Mouse (Mus musculus) urinary bladder, postnatal 10 days (tissue): ENCODE measurements around the gene Mapk1ip1.

Source experiments
- DNase-seq: peaks from one replicate; pipeline ENCODE4 v3.0.0; 2022; ENCODE audit warnings: low spot score

Mapk1ip1 gene

DNA sequence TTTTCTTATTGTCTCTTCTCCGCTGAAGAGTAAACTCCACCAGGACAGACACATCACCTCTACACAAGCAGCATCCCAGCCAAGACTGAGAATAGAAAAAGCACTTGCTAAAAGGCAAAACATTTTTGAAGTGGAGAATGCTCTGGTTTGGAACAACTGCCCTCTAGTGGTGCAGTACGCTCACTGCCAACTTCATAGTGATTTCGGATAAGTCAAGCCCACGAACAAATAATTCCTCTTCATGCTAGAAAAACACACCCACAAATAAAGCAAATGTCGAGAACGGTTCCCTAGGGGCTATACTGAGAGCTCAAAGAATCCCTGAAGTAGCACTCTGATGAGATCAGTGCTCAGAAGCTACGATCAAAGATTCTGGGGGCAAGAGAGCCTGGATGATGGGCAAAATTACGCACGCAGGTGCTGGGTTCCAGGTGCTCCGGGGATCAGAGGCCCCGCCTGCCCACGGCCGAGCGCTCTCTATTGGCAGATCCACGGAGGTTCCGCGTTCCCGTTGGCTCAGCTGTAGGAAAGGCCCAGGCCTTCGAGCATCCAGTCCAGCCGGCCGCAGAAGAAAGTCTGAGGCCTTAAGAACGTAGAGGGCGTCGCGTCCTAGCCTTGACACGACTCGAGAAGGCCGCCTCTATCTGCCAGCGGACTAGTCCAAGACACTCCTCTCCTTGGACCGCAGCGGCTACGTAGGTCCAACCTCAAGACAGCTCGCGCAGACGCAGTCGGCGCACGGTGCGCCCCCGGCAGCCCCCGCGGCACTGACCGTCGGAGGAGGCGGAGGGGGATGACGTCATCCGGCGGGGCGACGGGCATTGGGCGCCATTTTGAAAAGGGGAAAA, at the start of gene Mapk1ip1, which contains the start of gene Ppp2r2d:
TSS of gene Mapk1ip1 (minus strand) at position 730 of the 848 bp plus-strand sequence.
TSS of gene Ppp2r2d (plus strand) at position 536 of the 848 bp plus-strand sequence.
- DNase-seq = peak; percentile 90

- no peak for DNase-seq
Measured at GRCm38 (mm10) chr7:138885365-138886289, 39.6 kb upstream of the Mapk1ip1 start.

- DNase-seq = no peak
Measured at GRCm38 (mm10) chr7:138883724-138884123, 37.7 kb upstream of the Mapk1ip1 start.

DNA sequence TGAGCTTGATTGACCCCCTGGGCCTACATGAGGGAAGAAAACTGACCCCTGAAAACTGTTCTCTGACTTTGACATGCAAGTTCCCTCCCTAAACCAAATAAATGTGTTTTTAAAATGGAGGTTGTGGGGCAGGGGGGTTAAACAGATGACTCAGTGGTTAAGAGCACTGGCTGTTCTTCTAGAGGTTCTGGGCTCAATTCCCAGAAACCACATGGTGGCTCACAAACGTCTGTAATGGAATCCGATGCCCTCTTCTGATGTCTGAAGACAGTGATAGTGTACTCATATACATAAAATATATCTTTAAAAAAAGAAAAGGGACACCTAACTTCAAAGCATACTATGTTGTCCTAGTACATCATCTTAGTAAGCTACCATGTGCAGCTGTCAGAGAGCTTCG, 29.0 kb upstream of the Mapk1ip1 start:
- DNase-seq = no peak

DNA sequence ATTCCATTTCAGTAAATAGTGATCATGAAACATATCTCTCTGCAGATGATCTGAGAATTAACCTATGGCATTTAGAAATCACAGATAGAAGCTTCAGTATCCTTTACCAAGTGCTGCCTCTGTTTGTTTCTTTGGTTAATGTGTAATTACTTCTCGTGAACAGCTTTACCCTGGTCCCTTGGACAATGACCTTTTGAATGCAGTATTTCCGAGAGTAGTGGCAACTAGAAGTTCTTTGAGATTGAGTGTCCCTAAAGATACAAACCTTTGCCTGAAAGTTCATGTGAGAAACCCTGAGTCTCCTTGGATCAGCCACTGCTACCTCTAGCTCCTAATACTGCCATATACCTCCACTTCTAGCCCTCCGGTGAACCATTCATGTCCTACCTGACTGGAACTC, 26.9 kb upstream of the Mapk1ip1 start:
- no peak for DNase-seq

- DNase-seq = no peak
Measured at GRCm38 (mm10) chr7:138868316-138868715, 22.2 kb upstream of the Mapk1ip1 start.

DNA sequence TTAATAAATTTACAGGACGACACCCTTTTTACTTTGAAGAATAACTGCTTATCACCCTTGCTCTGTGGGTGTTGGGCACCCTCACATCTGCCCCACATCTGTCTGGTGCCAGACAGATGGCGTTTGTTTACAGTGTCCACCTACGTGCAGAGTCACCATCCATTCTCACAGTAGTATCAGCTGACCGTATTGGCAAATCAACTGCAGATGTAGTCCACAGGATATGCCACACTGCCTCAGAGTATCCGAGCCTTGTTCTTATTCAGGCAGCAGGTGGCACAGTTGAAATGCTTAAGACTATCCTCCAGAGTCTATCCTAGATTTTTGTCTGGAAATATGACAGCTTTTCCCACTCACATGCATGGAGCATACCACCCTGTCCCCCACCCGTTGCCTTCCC, 21.2 kb upstream of the Mapk1ip1 start:
- no peak for DNase-seq

- no peak for DNase-seq
Measured at GRCm38 (mm10) chr7:138864776-138865175, 18.7 kb upstream of the Mapk1ip1 start.

GRCm38 (mm10) chr7:138863950-138864572, 18.0 kb upstream of the Mapk1ip1 start:
- no peak for DNase-seq

- DNase-seq = no peak
Measured at GRCm38 (mm10) chr7:138856670-138857069, 10.6 kb upstream of the Mapk1ip1 start.

GRCm38 (mm10) chr7:138854201-138854600, 8.1 kb upstream of the Mapk1ip1 start:
- DNase-seq = no peak

- DNase-seq = no peak
Measured at GRCm38 (mm10) chr7:138853417-138854031, 7.5 kb upstream of the Mapk1ip1 start.

DNA sequence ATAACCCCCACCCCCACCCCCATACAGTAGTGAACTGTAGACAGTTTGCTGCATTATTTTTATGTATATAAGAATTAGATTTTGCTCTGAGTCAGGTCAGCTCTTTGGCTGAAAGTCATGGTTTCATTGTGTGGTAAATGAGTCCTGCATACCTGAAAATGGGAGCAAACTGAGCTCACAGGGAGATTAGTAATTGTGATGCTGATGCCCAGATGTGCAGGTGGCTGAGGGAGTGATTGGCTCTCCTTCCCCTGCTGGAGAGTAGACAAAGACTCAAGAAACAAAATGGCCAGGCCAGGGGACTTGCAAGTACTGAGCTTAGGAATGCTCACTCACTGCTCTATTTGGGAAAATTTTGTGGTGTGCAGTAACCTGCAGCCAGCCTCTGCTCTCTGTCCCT, 4.0 kb upstream of the Mapk1ip1 start:
- no peak for DNase-seq

GRCm38 (mm10) chr7:138848028-138848920, 2.2 kb upstream of the Mapk1ip1 start:
- no peak for DNase-seq

GRCm38 (mm10) chr7:138847316-138848027, 1.4 kb upstream of the Mapk1ip1 start:
- DNase-seq = no peak

- peak; percentile 20 for DNase-seq
Measured at GRCm38 (mm10) chr7:138846502-138846991, 474 bp upstream of the Mapk1ip1 start.

GRCm38 (mm10) chr7:138845111-138845510, 962 bp downstream of the Mapk1ip1 start:
- no peak for DNase-seq

- DNase-seq = no peak
Measured at GRCm38 (mm10) chr7:138843421-138843820, 2.7 kb downstream of the Mapk1ip1 start.

DNA sequence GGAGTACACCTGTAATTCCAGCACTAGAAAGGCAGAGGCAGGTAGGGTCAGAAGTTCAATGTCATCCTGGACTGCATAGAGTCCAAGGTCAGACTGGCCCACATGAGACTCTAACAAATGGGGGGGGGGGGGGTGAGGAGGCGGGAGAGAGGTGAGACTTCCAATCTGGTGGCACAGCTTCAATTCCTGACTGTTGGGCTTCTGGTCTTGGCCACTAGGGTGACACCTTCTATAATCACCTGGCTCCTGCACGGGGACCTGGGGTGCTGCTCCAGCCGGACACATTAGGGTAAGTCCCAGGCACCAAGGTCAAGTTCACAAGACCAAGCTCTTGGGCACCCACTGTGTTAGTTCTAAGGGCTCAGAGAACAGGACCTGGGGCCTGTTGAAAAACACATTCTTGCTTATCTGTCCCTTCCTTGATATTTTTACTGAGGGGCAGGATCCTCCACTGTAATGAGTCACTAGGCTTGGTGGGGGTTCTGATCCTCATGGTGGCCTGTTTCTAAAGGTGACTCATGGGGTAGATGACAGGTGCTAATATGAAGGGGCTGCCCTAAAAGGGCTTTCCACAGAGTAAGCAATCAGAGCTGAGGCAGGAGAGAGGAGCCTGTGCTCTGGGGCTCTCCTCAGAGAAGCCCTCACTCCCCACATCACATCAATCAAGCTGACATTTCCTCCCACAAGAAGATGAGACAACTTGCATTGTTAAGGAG, 4.5 kb downstream of the Mapk1ip1 start:
- DNase-seq = no peak
